Mouse (Mus musculus) midbrain, embryonic 14.5 days (tissue): ENCODE data around the gene Capn10. TPM values are rescaled to one million over a fixed set of nuclear protein-coding genes. Genes with fewer than 3 reads are reported as not detected.

ENCODE experiments used
- ATAC-seq: fragments of 200-750 bp; cut with Nextera tagmentation; 2 replicates; pipeline ENCODE4 v1.8.0; 2017; ENCODE audit warnings: moderate number of reproducible peaks, moderate library complexity; ENCODE audit not compliant: low FRiP score, low TSS enrichment
- DNase-seq: peaks from one replicate; pipeline ENCODE4 v3.0.0-alpha.2; 2015
- H3K27ac ChIP-seq: fragments of 300-500 bp; sonication (generic); replicated peaks from 2 replicates; pipeline ENCODE4 v1.5.1; 2014; ENCODE audit warnings: mild to moderate bottlenecking, low read depth, low read length, moderate library complexity
- H3K27me3 ChIP-seq: fragments of 300-500 bp; sonication (generic); 2 replicates; pipeline ENCODE4 v1.6.1; 2014; ENCODE audit warnings: low read length, control low read depth, mixed read lengths; ENCODE audit not compliant: control insufficient read depth, insufficient read depth
- H3K36me3 ChIP-seq: fragments of 300-500 bp; sonication (generic); 2 replicates; pipeline ENCODE4 v1.6.1; 2014; ENCODE audit warnings: low read length, control low read depth; ENCODE audit not compliant: control insufficient read depth, insufficient read depth
- H3K4me1 ChIP-seq: fragments of 300-500 bp; sonication (generic); 2 replicates; pipeline ENCODE4 v1.6.1; 2014; ENCODE audit warnings: mild to moderate bottlenecking, antibody characterized with exemption, low read length, control low read depth; ENCODE audit not compliant: control insufficient read depth, insufficient read depth
- H3K4me2 ChIP-seq: fragments of 300-500 bp; sonication (generic); 2 replicates; pipeline ENCODE4 v1.6.1; 2014; ENCODE audit warnings: mild to moderate bottlenecking, low read length, moderate library complexity
- H3K4me3 ChIP-seq: fragments of 300-500 bp; sonication (generic); replicated peaks from 2 replicates; pipeline ENCODE4 v1.5.1; 2014; ENCODE audit warnings: low read depth, low read length
- H3K9ac ChIP-seq: fragments of 300-500 bp; sonication (generic); replicated peaks from 2 replicates; pipeline ENCODE4 v1.6.1; 2014; ENCODE audit warnings: mild to moderate bottlenecking, low read length, moderate library complexity
- H3K9me3 ChIP-seq: fragments of 300-500 bp; sonication (generic); 2 replicates; pipeline ENCODE4 v1.6.1; 2016; ENCODE audit warnings: low read length, control low read depth, mixed read lengths; ENCODE audit not compliant: control insufficient read depth
- WGBS: fragments of 180-500 bp; shearing (Covaris S2); extraction: QIAGEN DNeasy Blood & Tissue Kit; methylation state at CpG from one replicate; pipeline ENCODE4 v1.1.7; 2014; 5-methylcytosine and 5-hydroxymethylcytosine counted together
- polyA plus RNA-seq: library from polyadenylated mRNA; unstranded; fragments of >200 nt; fragmentation: Nextera tagmentation; extraction: Ambion mirVana; gene quantifications from 2 replicates; pipeline ENCODE4 v1.2.1, GENCODE M21; 2014

The Capn10 gene
- 52.6 and 56.1 TPM in 2 replicates for polyA plus RNA-seq

DNA sequence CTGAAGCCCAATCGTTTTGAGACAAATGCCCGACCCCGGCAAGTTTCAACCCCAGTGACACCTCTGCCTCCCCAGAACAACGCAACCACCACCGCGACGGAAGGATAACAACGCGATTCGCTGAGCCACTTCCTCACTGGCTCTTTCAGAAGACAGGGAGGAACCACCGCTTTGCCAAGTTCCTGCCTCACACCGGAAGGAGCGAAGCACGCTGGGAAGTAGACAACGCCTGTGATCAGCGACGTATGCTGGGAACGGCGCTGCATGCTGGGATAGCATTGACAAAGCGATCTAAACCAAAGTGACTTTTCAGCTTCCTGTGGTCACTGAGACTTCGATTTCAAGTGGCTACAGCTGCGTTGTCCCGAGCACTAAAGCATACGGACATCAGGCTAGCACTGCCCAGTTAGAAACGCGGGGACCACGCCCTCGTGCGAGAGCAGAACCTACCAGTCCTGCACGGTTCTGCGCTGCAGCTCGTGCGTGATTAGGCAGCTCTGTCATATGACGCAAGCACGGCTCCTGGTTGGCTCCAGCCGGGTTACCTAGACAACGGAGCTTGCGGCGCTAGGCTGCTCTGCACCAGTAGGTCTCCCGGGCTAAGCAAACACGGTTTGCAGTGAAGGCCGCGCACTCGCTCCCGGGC, at the start of gene Capn10:
Capn10 (plus strand) TSS at position 195 of the 646 bp plus-strand sequence.
- Histone ChIP-seq H3K36me3 (peaks cover 18% of the 10 kb centered on the region), H3K9ac (peak within 1 kb of the TSS; percentile 76), H3K4me2 (peak within 1 kb of the TSS; percentile 95), H3K27me3 (no peaks in the 10 kb centered on the region), H3K4me1 (peaks cover 24% of the 10 kb centered on the region), H3K4me3 (peak within 1 kb of the TSS; percentile 81), H3K9me3 (no peaks in the 10 kb centered on the region; the same call in 1 of the 2 replicates), H3K27ac (peak within 1 kb of the TSS; percentile 98)
- under 1% methylated on average over 45 of the region's 45 CpGs for WGBS
- peak; percentile 100 for ATAC-seq
- peak; percentile 98 for DNase-seq

DNA sequence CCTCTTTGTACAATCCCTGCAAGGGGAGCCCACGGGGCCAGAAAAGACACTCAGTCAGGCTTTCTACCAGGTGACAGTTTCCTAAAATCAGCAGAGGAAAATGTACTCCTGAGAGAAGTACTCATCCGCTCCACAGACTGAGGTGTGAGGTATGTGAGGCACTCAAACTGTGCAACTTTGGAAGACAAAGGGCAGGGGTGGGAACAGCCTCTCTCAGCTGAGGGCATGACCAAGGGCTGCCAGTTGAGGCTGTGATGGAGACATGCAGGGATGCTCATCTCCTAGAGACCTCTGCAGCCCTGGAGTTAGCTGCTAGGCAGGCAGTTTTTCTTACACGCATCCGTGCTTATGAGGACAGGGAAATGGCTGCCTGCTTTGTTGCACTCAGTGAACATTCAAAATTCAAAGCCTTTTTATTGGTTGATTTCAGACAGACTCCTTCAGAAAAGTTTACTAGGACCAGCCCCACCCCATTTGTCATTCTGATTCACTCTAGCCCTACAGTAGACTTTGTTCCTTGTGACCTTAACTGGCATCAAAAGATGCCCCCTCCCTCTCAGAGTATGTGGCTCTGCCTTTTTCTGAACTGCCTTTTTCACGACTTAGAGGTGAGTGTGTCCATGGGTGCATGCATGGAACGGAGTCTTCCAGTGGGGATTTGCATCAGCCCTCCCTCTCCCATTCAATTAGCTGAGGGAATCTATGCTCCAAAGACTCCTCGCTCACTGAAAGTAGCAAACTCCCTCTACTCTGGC, 45.1 kb upstream of the Capn10 start:
- H3K4me1 ChIP-seq = no peaks in the 10 kb centered on the region
- no peak overlapping the region for H3K4me2 ChIP-seq
- H3K4me3 ChIP-seq = no peak overlapping the region
- no peak overlapping the region for H3K9ac ChIP-seq
- ATAC-seq (no peak), DNase-seq (no peak)
- no peaks in the 10 kb centered on the region for H3K9me3 ChIP-seq
- H3K27ac ChIP-seq = no peak overlapping the region
- 81% methylated on average over 7 of the region's 7 CpGs for WGBS
- H3K36me3 ChIP-seq = no peaks in the 10 kb centered on the region
- no peaks in the 10 kb centered on the region for H3K27me3 ChIP-seq

- Histone ChIP-seq H3K4me2 (no peak overlapping the region), H3K36me3 (no peaks in the 10 kb centered on the region), H3K9me3 (no peaks in the 10 kb centered on the region), H3K4me1 (no peaks in the 10 kb centered on the region), H3K27me3 (no peaks in the 10 kb centered on the region), H3K4me3 (no peak overlapping the region), H3K9ac (no peak overlapping the region), H3K27ac (no peak overlapping the region)
- WGBS = 63% methylated on average over 3 of the region's 3 CpGs
- DNase-seq = no peak
- ATAC-seq = no peak
Observed at GRCm38 (mm10) chr1:92892791-92893190, 41.4 kb upstream of the Capn10 start.

DNA sequence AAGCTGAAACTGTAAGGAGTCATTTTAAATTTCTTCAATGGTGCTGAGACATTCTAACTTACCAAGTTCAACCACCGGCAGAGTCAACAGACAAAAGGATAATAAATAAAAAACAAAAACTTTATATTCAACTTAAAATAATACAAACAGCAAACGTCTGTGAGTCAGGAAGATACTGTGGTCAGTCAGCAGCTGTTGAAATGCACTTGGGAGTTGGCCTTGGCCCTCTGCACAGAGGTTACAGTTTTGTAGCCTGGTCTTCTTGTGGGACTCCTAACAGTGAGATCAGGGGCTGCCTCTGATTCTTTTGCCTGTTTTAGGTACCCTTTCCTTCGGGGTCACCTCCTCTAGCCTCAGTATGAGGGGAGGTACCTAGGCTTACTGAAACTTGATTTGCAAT, 40.3 kb upstream of the Capn10 start:
- DNase-seq (no peak), ATAC-seq (no peak)
- 77% methylated on average over 3 of the region's 3 CpGs for WGBS
- H3K36me3 ChIP-seq = no peaks in the 10 kb centered on the region
- H3K27me3 ChIP-seq = no peaks in the 10 kb centered on the region
- no peak overlapping the region for H3K4me2 ChIP-seq
- H3K4me3 ChIP-seq = no peak overlapping the region
- H3K4me1 ChIP-seq = no peaks in the 10 kb centered on the region
- no peaks in the 10 kb centered on the region for H3K9me3 ChIP-seq
- no peak overlapping the region for H3K27ac ChIP-seq
- no peak overlapping the region for H3K9ac ChIP-seq

DNA sequence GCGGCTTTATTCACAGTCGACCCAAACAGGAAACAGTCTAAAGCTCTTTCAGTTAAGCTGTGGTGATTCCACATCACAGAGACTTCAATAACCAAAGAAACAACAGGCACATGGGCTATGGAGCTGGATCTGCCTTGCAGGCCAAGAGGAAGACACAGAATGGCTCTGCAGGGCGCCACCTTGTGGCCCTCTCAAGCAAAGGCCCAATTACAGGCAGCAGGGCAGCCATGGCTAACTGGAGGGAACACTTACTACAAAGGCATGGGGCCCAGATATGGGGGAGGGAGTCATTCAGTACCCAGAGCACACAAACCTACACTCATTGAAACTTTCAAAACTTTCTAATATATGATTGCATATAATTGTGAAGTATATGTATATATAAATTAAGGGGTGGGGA, 39.1 kb upstream of the Capn10 start:
- Histone ChIP-seq H3K4me1 (no peaks in the 10 kb centered on the region), H3K9me3 (no peaks in the 10 kb centered on the region), H3K4me2 (no peak overlapping the region), H3K36me3 (no peaks in the 10 kb centered on the region), H3K27me3 (no peaks in the 10 kb centered on the region), H3K4me3 (no peak overlapping the region), H3K9ac (no peak overlapping the region), H3K27ac (no peak overlapping the region)
- WGBS = 11% methylated on average over 3 of the region's 3 CpGs
- DNase-seq = peak; percentile 89
- peak; percentile 48; the same call in 1 of the 2 replicates for ATAC-seq

DNA sequence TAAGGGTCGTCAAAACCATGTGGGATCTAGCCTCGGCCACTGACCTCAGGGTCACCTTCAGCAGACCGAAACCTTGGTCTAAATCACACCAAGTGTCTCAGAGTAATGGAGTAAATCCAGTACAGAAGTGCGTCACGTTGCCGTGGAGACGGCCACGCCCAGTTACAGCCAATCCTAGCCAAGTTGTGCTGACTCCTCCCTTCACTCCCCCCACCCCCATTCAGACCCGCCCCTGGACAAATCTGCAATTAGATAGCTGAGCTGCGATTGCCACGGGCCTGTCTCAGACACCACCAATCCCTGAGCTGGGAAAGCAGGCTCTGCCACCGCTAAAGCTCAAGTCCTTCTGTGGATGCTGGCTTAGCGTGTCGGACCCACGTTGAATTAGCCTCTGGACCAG, 31.4 kb upstream of the Capn10 start, which contains the start of gene Ankmy1:
Ankmy1 (minus strand) TSS at position 121 of the 400 bp plus-strand sequence.
- Histone ChIP-seq H3K36me3 (no peaks in the 10 kb centered on the region), H3K4me1 (peaks cover 11% of the 10 kb centered on the region; the same call in 1 of the 2 replicates), H3K4me2 (peak within 1 kb of the TSS; percentile 40), H3K9me3 (no peaks in the 10 kb centered on the region), H3K4me3 (no peak within 1 kb of the TSS), H3K27ac (no peak within 1 kb of the TSS), H3K9ac (no peak within 1 kb of the TSS), H3K27me3 (no peaks in the 10 kb centered on the region)
- DNase-seq = peak; percentile 76
- WGBS = 1% methylated on average over 15 of the region's 15 CpGs
- ATAC-seq = no peak

DNA sequence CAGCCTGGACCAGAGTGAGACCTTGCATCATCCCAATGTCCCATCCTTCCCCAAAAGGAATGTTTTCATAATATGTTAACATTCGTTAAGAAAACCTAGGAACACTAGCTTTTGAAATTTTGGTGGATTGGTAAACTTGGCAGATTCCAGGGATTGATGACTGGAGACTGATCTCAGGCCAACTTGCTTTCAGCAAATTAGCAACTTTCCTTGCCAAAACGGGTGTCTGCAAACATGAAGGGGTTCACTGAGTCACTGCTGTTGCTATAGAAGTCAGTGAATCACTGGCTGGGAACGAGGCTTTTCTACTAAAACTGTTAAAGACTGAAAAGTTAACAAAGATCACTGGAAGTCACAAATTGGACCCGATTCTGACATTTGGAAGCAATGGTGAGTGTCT, 30.5 kb upstream of the Capn10 start:
- Histone ChIP-seq H3K4me3 (no peak overlapping the region), H3K4me2 (no peak overlapping the region), H3K27ac (no peak overlapping the region), H3K4me1 (peaks cover 15% of the 10 kb centered on the region; the same call in 1 of the 2 replicates), H3K36me3 (no peaks in the 10 kb centered on the region), H3K9me3 (no peaks in the 10 kb centered on the region), H3K9ac (no peak overlapping the region), H3K27me3 (0 out of 2 replicates have a peak, but pooled peaks cover under 1% of the 10 kb centered on the region)
- no peak for DNase-seq
- WGBS = 75% methylated on average over 4 of the region's 4 CpGs
- no peak for ATAC-seq

GRCm38 (mm10) chr1:92905703-92906310, 28.4 kb upstream of the Capn10 start:
- Histone ChIP-seq H3K36me3 (no peaks in the 10 kb centered on the region), H3K27ac (no peak overlapping the region), H3K9ac (no peak overlapping the region), H3K9me3 (no peaks in the 10 kb centered on the region), H3K27me3 (0 out of 2 replicates have a peak, but pooled peaks cover 5% of the 10 kb centered on the region), H3K4me3 (no peak overlapping the region), H3K4me2 (no peak overlapping the region), H3K4me1 (peaks cover 26% of the 10 kb centered on the region)
- no peak for ATAC-seq
- 96% methylated on average over 2 of the region's 2 CpGs for WGBS
- no peak for DNase-seq
